7 mouse cellular contexts compared by ENCODE assay signal in genomic region chr10:45048622-45049021, GRCm38 (mm10). TPM values are rescaled to one million over a fixed set of nuclear protein-coding genes. Genes with fewer than 3 reads are reported as not detected.
A peak's percentile ranks its signal among the peaks of the same experiment; 100 is the strongest.
DNase-seq lines count a peak whose midpoint lies in the region; ATAC-seq and TF ChIP-seq lines count a peak whose summit lies in the region.

No protein-coding gene starts in this region.

- H3K9ac ChIP-seq in intestine, postnatal 0 days (ENCODE audit: low read depth, low read length): 0 out of 2 replicates have a peak overlapping the region, but pooled peaks have one; percentile 22
- no peak overlapping the region for H3K9ac ChIP-seq in hindbrain, embryonic 11.5 days (ENCODE audit: low read depth, low read length)

- H3K36me3 ChIP-seq in intestine, postnatal 0 days (ENCODE audit: control insufficient read depth, insufficient read depth): no peaks in the 10 kb centered on the region
- no peaks in the 10 kb centered on the region for H3K36me3 ChIP-seq in hindbrain, embryonic 11.5 days (ENCODE audit: control insufficient read depth, insufficient read depth, low read length)

- intact Hi-C loops in left cerebral cortex, postnatal 4 days (cut with DNase I): loop anchor here (10.0 kb wide), 2 partner anchors 724 to 1094 kb away; no protein-coding TSS in a partner anchor

- TF ChIP-seq POLR2A in bone marrow, adult 2 months (IDR thresholded peaks at IDR 0.05; ENCODE audit: borderline replicate concordance, control insufficient read depth, low read depth, low read length): no peak

- H3K27me3 ChIP-seq in intestine, postnatal 0 days (replicated peaks; ENCODE audit: control insufficient read depth, insufficient read depth, low read length): no peaks in the 10 kb centered on the region
- no peaks in the 10 kb centered on the region for H3K27me3 ChIP-seq in hindbrain, embryonic 11.5 days (ENCODE audit: control insufficient read depth, insufficient read depth, low read length)

- peak overlapping the region; percentile 59 for H3K4me2 ChIP-seq in intestine, postnatal 0 days (replicated peaks; ENCODE audit: low read depth)
- no peak overlapping the region for H3K4me2 ChIP-seq in hindbrain, embryonic 11.5 days (replicated peaks; ENCODE audit: low read depth, low read length)

- peaks cover 2% of the 10 kb centered on the region; the same call in 1 of the 2 replicates for H3K4me1 ChIP-seq in bone marrow, adult 2 months (ENCODE audit: control insufficient read depth, insufficient read depth, low read length)
- no peaks in the 10 kb centered on the region for H3K4me1 ChIP-seq in intestine, postnatal 0 days (replicated peaks; ENCODE audit: control insufficient read depth, insufficient read depth, low read length)
- no peaks in the 10 kb centered on the region for H3K4me1 ChIP-seq in hindbrain, embryonic 11.5 days (replicated peaks; ENCODE audit: control insufficient read depth, insufficient read depth, low read length)

- H3K9me3 ChIP-seq in intestine, postnatal 0 days (ENCODE audit: control insufficient read depth): no peaks in the 10 kb centered on the region
- H3K9me3 ChIP-seq in hindbrain, embryonic 11.5 days (ENCODE audit: control insufficient read depth, low read length): no peaks in the 10 kb centered on the region

- peak; percentile 62 for ATAC-seq in intestine, postnatal 0 days
- no peak for ATAC-seq in hindbrain, embryonic 11.5 days (ENCODE audit: low FRiP score)

- peak overlapping the region; percentile 30 for H3K4me3 ChIP-seq in bone marrow, adult 2 months (replicated peaks; ENCODE audit: control insufficient read depth, low read depth, low read length)
- peak overlapping the region; percentile 11 for H3K4me3 ChIP-seq in intestine, postnatal 0 days (ENCODE audit: low read depth, low read length)
- no peak overlapping the region for H3K4me3 ChIP-seq in hindbrain, embryonic 11.5 days (ENCODE audit: low read depth, low read length)

- DNase-seq in MN1 (ENCODE audit: low spot score): peak; percentile 39
- DNase-seq in lung, postnatal 25 days (ENCODE audit: low spot score): peak; percentile 87
- no peak for DNase-seq in left cerebral cortex, postnatal 4 days
- DNase-seq in hindbrain, embryonic 11.5 days (ENCODE audit: low spot score): no peak
- DNase-seq in thymus, adult 18-20 months: no peak

- no peak for TF ChIP-seq CTCF in bone marrow, adult 2 months (IDR thresholded peaks at IDR 0.05; ENCODE audit: control insufficient read depth, insufficient read depth, low read length)
- peak; percentile 40; the same call in 1 of the 2 replicates for TF ChIP-seq CTCF in intestine, postnatal 0 days (IDR thresholded peaks at IDR 0.05; ENCODE audit: low read depth)

- peak overlapping the region; percentile 85 for H3K27ac ChIP-seq in bone marrow, adult 2 months (ENCODE audit: control insufficient read depth, insufficient read depth, low read depth, low read length, poor library complexity)
- H3K27ac ChIP-seq in intestine, postnatal 0 days (ENCODE audit: low read depth, low read length): peak overlapping the region; percentile 41; the same call in 1 of the 2 replicates
- H3K27ac ChIP-seq in hindbrain, embryonic 11.5 days (ENCODE audit: low read depth, low read length): no peak overlapping the region

- WGBS in bone marrow, adult 2 months: 26% methylated on average over 11 of the region's 11 CpGs
- 21% methylated on average over 11 of the region's 11 CpGs for WGBS in intestine, postnatal 0 days
- WGBS in hindbrain, embryonic 11.5 days: 32% methylated on average over 11 of the region's 11 CpGs

RNA-seq across cellular contexts. Expression of gene Prep, which starts 18.4 kb away (rescaled TPM):
- 2.7 and 4.9 TPM in 2 replicates for polyA plus RNA-seq in bone marrow, adult 2 months (2011; ENCODE audit: insufficient read depth, insufficient read length, low replicate concordance, missing spikeins)
- polyA plus RNA-seq in intestine, postnatal 0 days (2015; fragmentation: Nextera tagmentation; extraction: Ambion mirVana): 6.8 and 7.0 TPM in 2 replicates
- total RNA-seq in left cerebral cortex, postnatal 4 days (2021): 10 to 100 TPM; 22.9 to 23.8 TPM
- 22.8 and 28.4 TPM in 2 replicates for polyA plus RNA-seq in hindbrain, embryonic 11.5 days (2014; fragmentation: Nextera tagmentation; extraction: Ambion mirVana)

Comparison
In these comparisons a context has a peak if more than half of its experiments do, and no peak if none do; other contexts are left out.
1. DNase-seq: peak in MN1 (single experiment) and lung, postnatal 25 days (single experiment); none in left cerebral cortex, postnatal 4 days (single experiment), hindbrain, embryonic 11.5 days (single experiment) and thymus, adult 18-20 months (0 of 2).